Mouse (Mus musculus) layer of hippocampus, adult 2 months (tissue): ENCODE measurements at regions not wholly inside any gene's neighbourhood (a gene's known extent, or its start where the extent isn't known, plus 50 kb on each side); places are given as distances from the start of the nearest gene placed in this dataset.

Experiments
- DNase-seq, 2 experiments: peaks; one replicate each; pipeline ENCODE4 v3.0.0; 2022; ENCODE audit warnings: low spot score in 2 of 2
- H3K27ac ChIP-seq: fragments of 200-600 bp; 2 replicates; pipeline ENCODE4 v1.8.1; 2022
- H3K4me3 ChIP-seq: fragments of 200-600 bp; 2 replicates; pipeline ENCODE4 v1.8.1; 2022; ENCODE audit warnings: mild to moderate bottlenecking
- CTCF ChIP-seq: fragments of 200-600 bp; conservative IDR thresholded peaks from 2 replicates; pipeline ENCODE4 v1.8.1; 2022; ENCODE audit warnings: antibody characterized with exemption, mild to moderate bottlenecking, moderate library complexity

DNA sequence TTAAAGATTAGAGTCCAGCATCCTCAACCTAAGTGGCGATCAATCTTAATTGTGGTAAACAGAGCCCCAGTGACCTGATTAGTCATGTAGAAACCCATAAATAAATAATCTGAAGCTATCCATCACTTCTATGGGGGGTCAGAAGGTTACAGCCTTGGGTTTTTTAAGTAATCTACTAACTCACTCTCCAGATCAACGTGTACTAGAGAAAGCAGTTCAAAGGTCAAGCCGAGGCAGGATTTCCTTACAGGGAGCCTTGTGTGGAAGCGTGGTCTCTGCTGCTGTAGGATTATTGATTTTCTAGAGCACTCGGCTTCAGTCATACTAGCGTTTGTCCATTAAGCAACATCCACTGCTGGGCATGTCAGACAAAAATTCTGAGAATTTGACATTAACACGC is 127.1 kb downstream of the Psat1 start:
- no peak for DNase-seq
- H3K27ac ChIP-seq: no peak overlapping the region
- TF ChIP-seq CTCF: no peak
- H3K4me3 ChIP-seq: no peak overlapping the region

DNA sequence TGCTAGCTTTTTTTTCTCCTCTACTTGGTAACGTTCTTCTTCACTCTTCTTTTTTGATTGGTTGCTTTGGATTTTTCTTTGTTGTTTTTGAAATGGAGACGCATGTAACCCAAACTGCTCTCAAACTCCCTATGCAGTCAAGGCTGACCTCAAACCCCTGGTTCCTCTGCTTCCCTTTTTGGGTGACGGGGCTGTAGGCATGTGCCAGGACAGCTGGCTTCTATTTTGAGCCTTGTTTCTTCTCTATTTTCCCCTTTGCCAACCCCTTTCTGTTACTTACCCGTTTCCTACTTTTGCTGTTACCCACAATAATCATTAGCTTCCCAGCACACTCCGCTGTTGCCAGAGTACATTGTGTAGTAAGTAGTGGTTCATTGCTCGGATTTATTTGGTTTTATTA is 132.0 kb downstream of the Psat1 start:
- Histone ChIP-seq H3K27ac (no peak overlapping the region), H3K4me3 (no peak overlapping the region)
- TF ChIP-seq CTCF: no peak
- DNase-seq: no peak

DNA sequence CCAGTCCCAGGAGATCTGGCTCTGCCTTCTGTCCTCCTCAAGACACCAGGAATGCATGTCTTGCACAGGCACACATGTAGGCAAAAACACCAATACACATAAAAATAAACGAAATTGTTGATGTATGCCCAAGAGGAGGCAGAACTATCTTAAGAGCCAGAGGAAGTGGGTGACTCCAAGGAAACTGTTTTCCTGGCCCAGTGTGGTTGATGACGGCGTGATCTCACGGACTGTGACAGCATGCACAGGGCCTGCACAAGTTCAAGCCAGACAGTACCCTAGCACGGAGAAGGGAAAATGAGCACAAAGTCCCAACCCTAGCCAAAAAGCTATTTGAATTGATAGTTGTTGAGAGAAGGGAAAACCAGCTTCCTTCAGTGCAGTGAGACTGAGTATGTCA is 138.1 kb downstream of the Psat1 start:
- H3K27ac ChIP-seq: no peak overlapping the region
- no peak for DNase-seq
- no peak overlapping the region for H3K4me3 ChIP-seq
- no peak for TF ChIP-seq CTCF

DNA sequence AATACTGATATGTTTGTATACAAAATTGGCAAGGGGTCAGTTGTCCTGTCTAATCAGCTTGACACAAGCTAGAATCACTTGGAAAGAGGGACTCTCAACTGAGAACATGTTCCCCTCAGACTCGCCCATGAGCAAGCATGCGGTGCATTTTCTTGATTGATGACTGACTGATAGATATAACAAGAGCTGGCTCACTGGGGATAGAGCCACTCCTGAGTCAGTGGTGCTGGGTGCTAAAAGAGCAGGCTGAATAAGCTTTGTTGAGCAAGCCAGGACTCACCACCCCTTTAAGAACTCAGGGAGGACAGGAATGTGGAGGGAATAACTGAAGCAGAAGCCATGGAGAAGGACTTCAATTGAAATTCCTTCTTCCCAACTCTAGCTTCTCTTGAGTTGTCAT is 139.5 kb downstream of the Psat1 start:
- DNase-seq: no peak
- no peak overlapping the region for H3K27ac ChIP-seq
- H3K4me3 ChIP-seq: no peak overlapping the region
- TF ChIP-seq CTCF: no peak

DNA sequence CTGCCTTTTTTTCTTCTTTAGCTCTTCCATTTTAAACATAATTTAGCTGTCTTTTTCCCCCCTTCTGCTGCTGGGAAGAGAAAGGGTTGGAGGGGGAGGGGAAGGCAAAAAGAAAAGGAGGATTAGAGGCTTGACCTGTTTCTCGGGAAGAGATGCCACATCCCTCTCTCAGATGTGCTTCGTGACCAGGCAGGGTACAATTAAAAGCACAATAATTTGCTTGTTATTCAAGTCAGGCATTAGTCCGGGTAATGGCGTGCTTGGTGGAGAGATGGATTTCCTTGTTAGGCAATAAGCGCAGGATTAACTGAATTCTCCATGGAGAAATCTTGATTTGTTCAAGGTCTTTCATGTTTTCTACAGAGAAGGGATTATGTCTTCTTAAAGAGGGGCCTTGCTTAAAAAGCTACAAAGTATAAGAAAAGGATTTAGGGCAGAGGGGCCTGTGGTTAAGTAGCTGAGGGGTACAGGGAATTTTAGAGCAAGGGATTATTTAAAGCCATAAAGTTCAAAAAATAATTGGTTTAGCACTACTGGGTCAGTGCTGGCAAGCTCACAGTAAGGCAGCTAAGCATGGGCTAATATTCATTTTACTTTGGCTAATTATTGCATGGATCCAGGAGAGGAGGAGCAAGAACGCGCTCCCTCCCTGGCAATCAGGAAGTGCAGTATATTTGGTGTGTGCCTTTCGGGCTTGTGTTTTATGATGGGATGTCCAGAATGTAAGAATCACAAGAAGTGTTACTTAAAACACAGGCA is 143.8 kb downstream of the Psat1 start:
- Histone ChIP-seq H3K4me3 (no peak overlapping the region), H3K27ac (peak overlapping the region; percentile 83)
- TF ChIP-seq CTCF: no peak
- no peak for DNase-seq

DNA sequence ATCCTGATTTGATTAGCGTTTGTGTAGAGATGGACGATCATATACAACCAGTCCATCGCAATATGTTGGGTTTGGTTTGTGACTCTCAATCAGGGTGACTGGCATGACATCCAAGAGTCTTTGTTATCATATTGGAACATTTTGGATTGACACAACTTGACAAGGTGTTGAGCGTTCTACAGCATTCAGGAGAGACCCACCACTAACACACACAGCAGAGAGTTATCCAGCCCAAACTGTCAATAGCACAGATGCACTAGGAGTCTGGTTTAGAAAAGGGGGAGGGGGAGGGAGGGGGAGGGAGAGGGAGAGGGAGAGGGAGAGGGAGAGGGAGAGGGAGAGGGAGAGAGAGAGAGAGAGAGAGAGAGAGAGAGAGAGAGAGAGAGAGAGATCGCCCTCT is 144.5 kb downstream of the Psat1 start:
- Histone ChIP-seq H3K27ac (peak overlapping the region; percentile 93), H3K4me3 (no peak overlapping the region)
- no peak for TF ChIP-seq CTCF
- DNase-seq: no peak

DNA sequence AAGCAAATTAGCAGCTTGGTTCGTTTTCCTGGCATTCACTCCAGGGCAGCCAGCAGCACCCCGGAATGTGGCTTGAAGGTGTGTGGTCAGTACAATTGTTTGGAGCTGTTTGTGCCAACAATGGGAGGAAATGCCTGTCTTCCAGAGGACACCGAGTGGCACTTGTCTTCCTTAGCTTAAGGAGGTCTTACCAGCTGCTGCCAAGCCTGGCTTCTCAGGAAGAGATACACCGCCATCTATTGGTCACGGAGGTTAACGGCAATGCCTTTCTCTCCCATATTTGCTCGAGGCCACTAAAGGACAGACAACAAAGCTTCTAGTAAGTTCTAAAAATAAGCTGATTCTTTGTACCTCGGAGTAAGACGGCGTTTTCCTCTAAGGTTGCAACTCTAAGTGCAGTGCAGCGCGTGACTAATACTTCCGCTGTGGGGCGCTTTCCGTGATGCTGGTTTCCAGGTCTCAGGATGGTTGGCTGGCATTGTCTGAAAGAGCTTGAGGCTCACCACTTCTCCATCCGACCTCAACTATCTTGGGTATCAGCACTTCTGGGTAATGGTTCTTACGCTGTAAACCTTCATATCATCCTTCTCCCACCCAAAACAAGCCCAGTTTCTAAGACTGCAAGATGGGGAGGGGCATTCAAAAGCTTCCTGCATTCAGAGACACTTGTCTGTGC is 145.2 kb downstream of the Psat1 start:
- TF ChIP-seq CTCF: peak; percentile 89
- Histone ChIP-seq H3K27ac (peak overlapping the region; percentile 93), H3K4me3 (peak overlapping the region; percentile 53)
- peak; percentile 88 to 89 for DNase-seq

DNA sequence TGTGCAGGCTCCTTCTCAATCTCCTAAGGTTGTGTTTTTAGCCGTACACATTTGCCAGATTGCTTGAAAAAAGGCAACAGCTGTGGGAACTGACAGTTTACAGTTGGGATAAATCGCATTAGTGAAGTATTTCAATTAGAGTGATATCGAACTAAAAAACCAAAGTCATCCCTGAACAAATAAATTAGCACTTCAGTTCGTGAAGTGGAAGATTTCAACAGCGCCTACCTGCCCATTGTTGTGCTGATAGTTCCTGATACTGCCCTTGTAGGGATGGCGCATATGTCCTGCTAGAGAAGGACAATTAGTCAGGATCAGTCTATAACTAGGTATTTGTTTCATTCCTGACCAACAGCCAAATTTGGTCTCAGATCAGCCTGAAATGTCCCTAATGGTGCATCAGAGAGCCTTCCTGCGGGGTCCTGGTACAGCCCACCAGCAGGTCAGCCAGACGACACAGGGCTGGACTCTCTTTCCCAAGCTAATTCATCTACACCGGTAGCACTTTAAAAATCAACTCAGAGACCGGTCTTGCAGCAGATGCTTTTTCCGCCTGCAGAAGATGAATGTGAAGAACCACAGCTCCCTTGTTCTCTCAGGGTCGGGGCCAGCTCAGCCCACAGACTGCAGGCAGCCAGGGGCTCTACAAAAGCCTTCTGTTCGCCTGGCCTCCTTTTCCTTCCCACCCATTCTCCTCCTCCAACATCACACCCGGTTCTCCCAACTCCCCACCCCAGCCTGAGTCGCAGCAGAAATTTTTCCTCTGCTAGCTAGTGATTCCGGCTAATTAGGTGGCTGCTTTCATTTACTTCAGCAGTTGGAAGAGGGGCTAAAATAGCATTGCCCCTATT is 146.1 kb downstream of the Psat1 start:
- H3K27ac ChIP-seq: peak overlapping the region; percentile 93
- no peak for TF ChIP-seq CTCF
- DNase-seq: peak; percentile 66 to 88
- peak overlapping the region; percentile 53 for H3K4me3 ChIP-seq

DNA sequence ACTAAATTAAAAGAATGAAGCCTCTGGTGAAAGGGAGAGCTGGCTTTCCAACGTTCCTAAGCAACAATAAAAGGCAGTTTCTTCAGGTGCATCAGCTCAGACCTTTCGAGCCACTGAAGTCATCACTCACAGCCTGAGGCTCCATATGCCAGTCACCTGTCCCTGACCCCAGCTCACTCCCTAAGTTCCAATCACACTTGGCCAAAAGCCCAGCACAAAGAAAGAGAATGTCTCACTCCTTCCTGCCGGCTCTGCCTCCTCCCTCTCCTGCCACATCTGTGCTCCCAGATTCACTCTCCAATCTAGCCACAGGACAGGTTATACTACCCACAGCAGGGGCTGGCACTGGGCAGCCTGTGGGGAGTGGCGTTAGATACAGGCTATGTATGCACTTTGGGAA is 150.7 kb downstream of the Psat1 start:
- TF ChIP-seq CTCF: no peak
- Histone ChIP-seq H3K27ac (no peak overlapping the region), H3K4me3 (no peak overlapping the region)
- no peak for DNase-seq

DNA sequence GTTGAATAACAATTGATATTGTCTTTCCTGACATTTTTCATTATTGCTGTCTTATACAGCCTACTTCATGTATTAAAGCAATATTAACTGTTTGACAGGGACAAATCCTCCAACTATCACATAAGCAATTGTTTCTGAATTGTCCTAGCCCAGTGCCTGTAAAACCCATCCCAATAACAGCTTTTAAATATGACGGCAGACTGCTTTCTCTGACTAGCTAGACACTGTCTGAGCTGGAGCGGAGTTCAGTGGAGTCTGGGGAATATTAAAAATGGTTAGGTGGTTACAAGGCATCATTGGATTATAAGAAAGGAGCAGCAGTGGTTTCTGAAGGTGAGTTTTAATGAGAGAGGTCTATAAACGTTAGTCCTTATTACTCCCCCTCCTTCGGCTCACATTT is 155.2 kb downstream of the Psat1 start:
- no peak for DNase-seq
- Histone ChIP-seq H3K27ac (no peak overlapping the region), H3K4me3 (no peak overlapping the region)
- no peak for TF ChIP-seq CTCF

DNA sequence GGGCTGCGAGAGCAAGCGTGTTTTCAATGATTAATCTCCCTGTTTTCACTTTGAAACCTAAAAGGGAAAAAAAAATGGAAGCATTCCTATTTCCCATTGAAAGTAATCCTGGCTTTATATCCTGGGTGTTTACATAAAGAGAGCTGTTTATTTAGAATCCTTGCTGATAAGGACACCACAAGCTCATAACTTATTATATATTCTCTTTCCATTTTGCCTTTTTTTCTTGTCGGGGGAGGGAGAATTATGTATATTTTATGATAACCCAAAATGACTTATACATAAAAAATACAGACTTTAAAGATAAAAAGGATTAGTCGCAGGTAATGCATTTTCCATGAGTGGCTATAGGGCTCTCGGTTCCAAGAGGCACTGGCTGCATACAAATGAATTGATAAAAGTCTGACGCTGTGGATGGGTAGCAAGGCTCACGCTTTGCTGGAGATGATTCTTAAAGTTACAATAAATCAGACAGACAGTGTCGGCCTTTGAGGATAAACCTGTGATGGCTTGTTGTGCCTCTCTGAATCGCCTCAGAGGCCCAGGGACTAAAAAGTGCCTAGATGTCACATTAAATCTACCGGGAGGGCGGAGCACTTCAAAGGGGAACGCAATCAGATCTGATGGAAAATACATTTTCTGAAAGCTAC is 155.7 kb downstream of the Psat1 start:
- no peak for TF ChIP-seq CTCF
- peak overlapping the region; percentile 39; the same call in 1 of the 2 replicates for H3K4me3 ChIP-seq
- H3K27ac ChIP-seq: peak overlapping the region; percentile 39; the same call in 1 of the 2 replicates
- no peak for DNase-seq

DNA sequence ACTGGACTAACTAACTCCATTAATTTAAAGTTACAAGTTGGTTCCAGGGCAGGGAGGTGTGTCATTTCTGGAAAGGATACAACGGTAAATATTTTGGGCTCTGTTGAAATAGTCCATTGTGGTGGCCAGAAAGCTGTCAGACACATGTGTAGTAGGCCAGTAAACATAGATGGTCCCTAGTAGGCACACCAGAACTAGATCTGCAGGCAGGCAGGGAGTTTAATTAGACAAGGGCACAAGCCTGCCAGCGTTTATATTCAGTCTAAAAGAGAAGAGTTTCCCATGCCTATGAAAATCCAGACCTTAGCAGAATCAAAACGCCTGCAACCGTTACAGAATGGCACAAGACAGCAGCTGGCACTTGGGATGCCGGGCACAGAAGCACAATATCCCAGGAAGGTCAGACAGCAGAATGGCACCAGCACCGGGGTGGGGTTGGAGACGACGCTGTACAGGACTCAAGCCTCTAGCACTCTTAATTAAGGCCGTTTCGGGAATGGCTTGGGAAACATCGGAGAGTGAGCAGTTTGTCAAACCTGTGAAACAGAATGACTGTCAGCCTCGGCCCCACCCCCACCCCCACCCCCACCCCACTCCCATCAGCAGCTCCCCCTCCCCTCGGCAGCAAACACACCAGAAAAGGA is 156.4 kb downstream of the Psat1 start:
- Histone ChIP-seq H3K4me3 (peak overlapping the region; percentile 39; the same call in 1 of the 2 replicates), H3K27ac (peak overlapping the region; percentile 3; the same call in 1 of the 2 replicates)
- no peak for DNase-seq
- TF ChIP-seq CTCF: no peak
